ENCODE assay signal across 1 mouse cellular context in genomic region chr11:116283982-116284381, GRCm38 (mm10).
TF ChIP-seq lines count a peak whose summit lies in the region.

No protein-coding gene starts in this region.

TF ChIP-seq in CH12.LX, 34 proteins besides CTCF, POLR2A, EP300 and RAD21 (continued from another document):
- TF ChIP-seq ZKSCAN1 (IDR thresholded peaks at IDR 0.05; ENCODE audit: borderline replicate concordance, low read depth, low read length): no peak
- TF ChIP-seq MAFK (IDR thresholded peaks at IDR 0.05; ENCODE audit: insufficient replicate concordance, low read length): no peak
- TF ChIP-seq MEF2A (IDR thresholded peaks at IDR 0.05; ENCODE audit: borderline replicate concordance, low read depth, low read length): no peak
- TF ChIP-seq MAZ (IDR thresholded peaks at IDR 0.05; ENCODE audit: low read depth, low read length): no peak
- no peak for TF ChIP-seq CHD1 (IDR thresholded peaks at IDR 0.05; ENCODE audit: low read depth, low read length)
- TF ChIP-seq TCF12 (IDR thresholded peaks at IDR 0.05; ENCODE audit: low read depth, low read length): peak; percentile 44; the same call in 1 of the 2 replicates
- peak; percentile 76 for TF ChIP-seq MAX (IDR thresholded peaks at IDR 0.05; ENCODE audit: low read length)
- TF ChIP-seq TBP (conservative IDR thresholded peaks at IDR 0.05; ENCODE audit: low read depth, low read length): no peak
- TF ChIP-seq E2F4 (IDR thresholded peaks at IDR 0.05; ENCODE audit: insufficient replicate concordance, low read depth, low read length): no peak
- no peak for TF ChIP-seq SMC3 (IDR thresholded peaks at IDR 0.05; ENCODE audit: low read depth, low read length)
- no peak for TF ChIP-seq HCFC1 (IDR thresholded peaks at IDR 0.05; ENCODE audit: low read depth, low read length)
- no peak for TF ChIP-seq JUN (IDR thresholded peaks at IDR 0.05; ENCODE audit: insufficient read depth, low read depth, low read length)
- TF ChIP-seq RCOR1 (conservative IDR thresholded peaks at IDR 0.05; ENCODE audit: low read depth, low read length): no peak
- TF ChIP-seq MXI1 (IDR thresholded peaks at IDR 0.05; ENCODE audit: low read depth, low read length): no peak
- TF ChIP-seq ZNF384 (IDR thresholded peaks at IDR 0.05; ENCODE audit: low read depth, low read length): no peak
